Mouse (Mus musculus) MEL (cell line): ENCODE data around the gene Ensa. TPM values are rescaled to one million over a fixed set of nuclear protein-coding genes. Genes with fewer than 3 reads are reported as not detected.

Experiments
- DNase-seq: peaks from one replicate; pipeline ENCODE4 v3.0.0; 2011; ENCODE audit warnings: low read depth, low spot score
- H3K27ac ChIP-seq: 2 replicates; pipeline ENCODE4 v1.5.1; 2012; ENCODE audit warnings: low read depth, mild to moderate bottlenecking, control low read depth, low read length, moderate library complexity; ENCODE audit not compliant: control insufficient read depth
- H3K27me3 ChIP-seq, 2 experiments: fragments of 150-350 bp in 1 of 2; sonication (generic) in 1 of 2; 2 replicates each; pipeline ENCODE4 v1.6.1; 2012; ENCODE audit warnings: low read length in 2 of 2, mild to moderate bottlenecking in 2 of 2, improper control_type of control experiment in 1 of 2, moderate library complexity in 1 of 2; ENCODE audit not compliant: insufficient read depth in 2 of 2, control insufficient read depth in 1 of 2
- H3K36me3 ChIP-seq, 2 experiments: 2 replicates each; pipeline ENCODE4 v1.6.1; 2012 to 2014; ENCODE audit warnings: low read length in 2 of 2, improper control_type of control experiment in 1 of 2, inconsistent platforms in 1 of 2, mild to moderate bottlenecking in 1 of 2; ENCODE audit not compliant: insufficient read depth in 2 of 2, control insufficient read depth in 1 of 2
- H3K4me1 ChIP-seq, 2 experiments: fragments of 150-350 bp in 1 of 2; sonication (generic) in 1 of 2; 2 replicates each; pipeline ENCODE4 v1.6.1; 2012; ENCODE audit warnings: low read length in 2 of 2, improper control_type of control experiment in 1 of 2, mild to moderate bottlenecking in 1 of 2; ENCODE audit not compliant: insufficient read depth in 2 of 2, control insufficient read depth in 1 of 2
- H3K4me3 ChIP-seq, 2 experiments: fragments of 150-350 bp in 1 of 2; sonication (generic) in 1 of 2; 2 replicates each; pipeline ENCODE4 v1.5.1; 2012; ENCODE audit warnings: low read depth in 2 of 2, low read length in 2 of 2, mild to moderate bottlenecking in 2 of 2, moderate library complexity in 2 of 2, control low read depth in 1 of 2, improper control_type of control experiment in 1 of 2; ENCODE audit not compliant: control insufficient read depth in 1 of 2, insufficient read depth in 1 of 2
- H3K79me2 ChIP-seq: 2 replicates; pipeline ENCODE4 v1.6.1; 2012; ENCODE audit warnings: mild to moderate bottlenecking, low read length, moderate library complexity; ENCODE audit not compliant: control insufficient read depth, poor library complexity, insufficient read depth
- H3K9ac ChIP-seq: 2 replicates; pipeline ENCODE4 v1.6.1; 2012; ENCODE audit warnings: low read depth, mild to moderate bottlenecking, control low read depth, low read length, moderate library complexity; ENCODE audit not compliant: control insufficient read depth, poor library complexity, severe bottlenecking
- H3K9me3 ChIP-seq: fragments of 150-350 bp; sonication (generic); replicated peaks from 2 replicates; pipeline ENCODE4 v1.6.1; 2012; ENCODE audit warnings: mild to moderate bottlenecking, low read length, improper control_type of control experiment, moderate library complexity; ENCODE audit not compliant: insufficient read depth
- CHD2 ChIP-seq: IDR thresholded peaks from 2 replicates; pipeline ENCODE4 v1.6.1; 2011; ENCODE audit warnings: low read length, improper control_type of control experiment
- E2F4 ChIP-seq: IDR thresholded peaks from 2 replicates; pipeline ENCODE4 v1.6.1; 2011; ENCODE audit warnings: low read depth, low read length, improper control_type of control experiment, borderline replicate concordance
- ETS1 ChIP-seq: IDR thresholded peaks from 2 replicates; pipeline ENCODE4 v1.6.1; 2012; ENCODE audit warnings: low read depth, mild to moderate bottlenecking, inconsistent platforms, low read length, improper control_type of control experiment, moderate library complexity
- HCFC1 ChIP-seq: IDR thresholded peaks from 2 replicates; pipeline ENCODE4 v1.6.1; 2012; ENCODE audit warnings: low read depth, mild to moderate bottlenecking, inconsistent platforms, low read length, improper control_type of control experiment, moderate library complexity
- JUND ChIP-seq: IDR thresholded peaks from 2 replicates; pipeline ENCODE4 v1.6.1; 2011; ENCODE audit warnings: low read depth, mild to moderate bottlenecking, improper control_type of control experiment, low read length
- MXI1 ChIP-seq: IDR thresholded peaks from 2 replicates; pipeline ENCODE4 v1.6.1; 2011; ENCODE audit warnings: mild to moderate bottlenecking, low read depth, low read length, improper control_type of control experiment
- MYC ChIP-seq: IDR thresholded peaks from 2 replicates; pipeline ENCODE4 v1.6.1; 2011; ENCODE audit warnings: low read depth, mild to moderate bottlenecking, low read length, improper control_type of control experiment, moderate library complexity
- POLR2AphosphoS2 ChIP-seq: IDR thresholded peaks from 2 replicates; pipeline ENCODE4 v1.6.1; 2011; ENCODE audit warnings: low read length, improper control_type of control experiment
- POLR2AphosphoS5 ChIP-seq: IDR thresholded peaks from 2 replicates; pipeline ENCODE4 v1.6.1; 2012; ENCODE audit warnings: low read depth, borderline replicate concordance, mild to moderate bottlenecking, inconsistent platforms, low read length, moderate library complexity, mixed read lengths
- RCOR1 ChIP-seq: IDR thresholded peaks from 2 replicates; pipeline ENCODE4 v1.6.1; 2012; ENCODE audit warnings: low read depth, mild to moderate bottlenecking, inconsistent platforms, low read length, improper control_type of control experiment
- TAL1 ChIP-seq: IDR thresholded peaks from 2 replicates; pipeline ENCODE4 v1.6.1; 2012; ENCODE audit warnings: mild to moderate bottlenecking, inconsistent platforms, low read length, moderate library complexity, mixed read lengths
- USF2 ChIP-seq, 2 experiments: IDR thresholded peaks; 2 replicates each; pipeline ENCODE4 v1.6.1; 2011 to 2012; ENCODE audit warnings: improper control_type of control experiment in 2 of 2, low read length in 2 of 2, borderline replicate concordance in 1 of 2, inconsistent platforms in 1 of 2, low read depth in 1 of 2, mild to moderate bottlenecking in 1 of 2; ENCODE audit not compliant: insufficient read depth in 1 of 2
- ZC3H11A ChIP-seq: IDR thresholded peaks from 2 replicates; pipeline ENCODE4 v1.6.1; 2012; ENCODE audit warnings: low read depth, mild to moderate bottlenecking, inconsistent platforms, low read length, improper control_type of control experiment
- ZNF384 ChIP-seq: IDR thresholded peaks from 2 replicates; pipeline ENCODE4 v1.6.1; 2012; ENCODE audit warnings: low read depth, mild to moderate bottlenecking, inconsistent platforms, low read length, improper control_type of control experiment
- polyA plus RNA-seq, 2 experiments: library from polyadenylated mRNA; stranded (reverse) in 1 of 2; unstranded in 1 of 2; fragments of >175 nt in 1 of 2; fragments of >200 nt in 1 of 2; gene quantifications; 2 replicates each; pipeline versions ENCODE4 v1.2.1 to v1.2.4; 2012; ENCODE audit warnings: low replicate concordance in 2 of 2, low read depth in 1 of 2; ENCODE audit not compliant: insufficient read length in 2 of 2, insufficient read depth in 1 of 2, missing spikeins in 1 of 2
- total RNA-seq: library from RNA; depleted of rRNA; stranded (reverse); fragments of 300-350 nt; gene quantifications from 2 replicates; pipeline ENCODE4 v1.2.3, GENCODE M21; 2012

Gene Ensa
- total and polyA plus RNA-seq, 3 experiments: 85.2 to 90.5 TPM; not detected in 1

- H3K4me1 ChIP-seq: peaks cover 45 to 55% of the 10 kb centered on the region in 2 experiments
- no peaks in the 10 kb centered on the region for H3K9me3 ChIP-seq
- H3K9ac ChIP-seq: no peak overlapping the region
- no peak for TF ChIP-seq CHD2
- TF ChIP-seq ZNF384: no peak
- 0 out of 2 replicates have a peak, but pooled peaks have one; percentile 69 for TF ChIP-seq POLR2AphosphoS5
- TF ChIP-seq MXI1: no peak
- peaks cover 80% of the 10 kb centered on the region for H3K79me2 ChIP-seq
- H3K27ac ChIP-seq: peak overlapping the region; percentile 3; the same call in 1 of the 2 replicates
- DNase-seq: peak; percentile 68
- no peaks in the 10 kb centered on the region for H3K27me3 ChIP-seq
- H3K36me3 ChIP-seq: peaks cover 46 to 69% of the 10 kb centered on the region in 2 experiments
- no peak overlapping the region for H3K4me3 ChIP-seq
These were observed 39.3 kb downstream of the Ensa start for GRCm38 (mm10) chr3:95663969-95664608.

GRCm38 (mm10) chr3:95664940-95665352 lies 40.2 kb downstream of the Ensa start:
- Histone ChIP-seq H3K27ac (peak overlapping the region; percentile 39), H3K4me1 (peaks cover 45 to 55% of the 10 kb centered on the region in 2 experiments), H3K79me2 (peaks cover 78% of the 10 kb centered on the region), H3K9me3 (no peaks in the 10 kb centered on the region), H3K36me3 (peaks cover 44 to 69% of the 10 kb centered on the region in 2 experiments), H3K4me3 (no peak overlapping the region), H3K9ac (peak overlapping the region; percentile 4; the same call in 1 of the 2 replicates), H3K27me3 (no peaks in the 10 kb centered on the region)
- DNase-seq: peak; percentile 83
- TF ChIP-seq E2F4 (no peak), ETS1 (no peak), POLR2AphosphoS2 (no peak), USF2 (IDR thresholded peaks at IDR 0.05; ENCODE audit: borderline replicate concordance in 1 of 2, insufficient read depth in 1 of 2, low read depth in 1 of 2, low read length in 2 of 2) (no peak), MYC (no peak), RCOR1 (no peak), JUND (no peak), HCFC1 (no peak), ZNF384 (no peak)

- Histone ChIP-seq H3K27me3 (no peaks in the 10 kb centered on the region), H3K9me3 (no peaks in the 10 kb centered on the region), H3K27ac (peak overlapping the region; percentile 59), H3K4me3 (no peak overlapping the region), H3K36me3 (peaks cover 31 to 58% of the 10 kb centered on the region in 2 experiments), H3K79me2 (peaks cover 72% of the 10 kb centered on the region), H3K9ac (no peak overlapping the region), H3K4me1 (peaks cover 34 to 45% of the 10 kb centered on the region in 2 experiments)
- DNase-seq: peak; percentile 97
- TF ChIP-seq POLR2AphosphoS5: peak; percentile 61; the same call in 1 of the 2 replicates
- peak; percentile 91 for TF ChIP-seq TAL1
- no peak for TF ChIP-seq ZC3H11A
These were observed 41.5 kb downstream of the Ensa start for GRCm38 (mm10) chr3:95666124-95666844.
